Mouse (Mus musculus): ENCODE results near the gene Gm6525. TPM values are rescaled to one million over a fixed set of nuclear protein-coding genes. Genes with fewer than 3 reads are reported as not detected.

The Gm6525 gene
- polyA plus RNA-seq, 1 experiment, result not detected

DNA sequence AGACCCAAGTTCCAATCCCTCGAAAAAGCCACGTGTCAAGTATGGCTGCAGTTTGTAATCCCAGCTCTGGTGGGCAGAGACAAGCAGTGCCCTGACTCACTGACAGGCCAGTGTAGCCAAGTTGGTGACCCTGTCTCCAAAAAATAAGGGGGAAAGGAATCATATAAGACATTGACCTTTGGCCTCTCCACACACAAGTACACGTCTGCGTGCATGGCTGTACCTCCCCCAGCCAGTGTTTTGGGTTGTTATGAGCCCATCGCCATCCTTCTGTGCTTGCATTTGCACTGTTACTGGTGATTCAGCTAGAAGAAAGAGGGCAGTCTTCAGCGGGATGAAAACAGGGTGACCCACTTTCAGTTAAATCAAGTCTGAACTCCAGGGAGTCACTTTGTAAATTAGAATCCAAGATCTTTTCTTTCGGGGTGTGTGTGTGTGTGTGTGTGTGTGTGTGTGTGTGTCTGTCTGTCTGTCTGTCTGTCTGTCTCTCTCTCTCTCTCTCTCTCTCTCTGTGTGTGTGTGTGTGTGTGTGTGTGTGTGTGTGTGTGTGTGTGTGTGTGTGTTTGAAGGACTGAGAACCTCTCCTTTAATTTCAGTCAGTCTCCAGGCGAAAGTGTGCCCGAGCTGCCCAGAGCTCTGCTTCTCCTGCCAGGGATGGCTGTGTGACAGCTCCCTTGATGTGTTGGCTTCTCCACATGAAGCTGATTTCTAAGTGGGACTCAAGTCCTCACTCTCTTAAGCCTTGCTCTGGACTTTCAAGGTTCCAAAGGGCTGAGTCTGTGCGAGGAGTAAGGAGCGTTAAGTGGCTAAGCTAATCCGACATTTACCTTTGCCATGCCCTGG is 43.4 kb downstream of the Gm6525 start:
- TF ChIP-seq POLR2A (IDR thresholded peaks at IDR 0.05; ENCODE audit: borderline replicate concordance, extremely low read depth, insufficient read depth, insufficient read length, poor library complexity, severe bottlenecking) (no peak), CTCF (IDR thresholded peaks at IDR 0.05; ENCODE audit: borderline replicate concordance, extremely low read depth, insufficient read depth, insufficient read length) (no peak)
- peak; percentile 59 for DNase-seq (ENCODE audit: low read depth)

GRCm38 (mm10) chr3:84217961-84218351 is 44.1 kb downstream of the Gm6525 start:
- DNase-seq (ENCODE audit: low read depth), result no peak
- no peak for TF ChIP-seq CTCF (IDR thresholded peaks at IDR 0.05; ENCODE audit: borderline replicate concordance, extremely low read depth, insufficient read depth, insufficient read length)
- TF ChIP-seq POLR2A (IDR thresholded peaks at IDR 0.05; ENCODE audit: borderline replicate concordance, extremely low read depth, insufficient read depth, insufficient read length, poor library complexity, severe bottlenecking), result no peak

GRCm38 (mm10) chr3:84218498-84218897 is 44.6 kb downstream of the Gm6525 start:
- no peak for DNase-seq (ENCODE audit: low read depth)
- TF ChIP-seq CTCF (IDR thresholded peaks at IDR 0.05; ENCODE audit: borderline replicate concordance, extremely low read depth, insufficient read depth, insufficient read length) (no peak), POLR2A (IDR thresholded peaks at IDR 0.05; ENCODE audit: borderline replicate concordance, extremely low read depth, insufficient read depth, insufficient read length, poor library complexity, severe bottlenecking) (no peak)

- TF ChIP-seq CTCF (IDR thresholded peaks at IDR 0.05; ENCODE audit: borderline replicate concordance, extremely low read depth, insufficient read depth, insufficient read length) (peak; percentile 27; the same call in 1 of the 2 replicates), POLR2A (IDR thresholded peaks at IDR 0.05; ENCODE audit: borderline replicate concordance, extremely low read depth, insufficient read depth, insufficient read length, poor library complexity, severe bottlenecking) (no peak)
- DNase-seq (ENCODE audit: low read depth), result peak; percentile 35
Observed at GRCm38 (mm10) chr3:84219166-84219710, 45.3 kb downstream of the Gm6525 start.

- TF ChIP-seq CTCF (IDR thresholded peaks at IDR 0.05; ENCODE audit: borderline replicate concordance, extremely low read depth, insufficient read depth, insufficient read length), result no peak
- TF ChIP-seq POLR2A (IDR thresholded peaks at IDR 0.05; ENCODE audit: borderline replicate concordance, extremely low read depth, insufficient read depth, insufficient read length, poor library complexity, severe bottlenecking), result no peak
Observed at GRCm38 (mm10) chr3:84219720-84220273, 45.9 kb downstream of the Gm6525 start.

GRCm38 (mm10) chr3:84220326-84220725 is 46.4 kb downstream of the Gm6525 start:
- TF ChIP-seq POLR2A (IDR thresholded peaks at IDR 0.05; ENCODE audit: borderline replicate concordance, extremely low read depth, insufficient read depth, insufficient read length, poor library complexity, severe bottlenecking) (no peak), CTCF (IDR thresholded peaks at IDR 0.05; ENCODE audit: borderline replicate concordance, extremely low read depth, insufficient read depth, insufficient read length) (no peak)
- DNase-seq (ENCODE audit: low read depth), result peak; percentile 66

More at GRCm38 (mm10) chr3:84219720-84220273, 45.9 kb downstream of the Gm6525 start:
- DNase-seq (ENCODE audit: low read depth), result peak; percentile 91

GRCm38 (mm10) chr3:84220748-84221147 is 46.8 kb downstream of the Gm6525 start:
- DNase-seq (ENCODE audit: low read depth), result peak; percentile 95
- TF ChIP-seq CTCF (IDR thresholded peaks at IDR 0.05; ENCODE audit: borderline replicate concordance, extremely low read depth, insufficient read depth, insufficient read length) (no peak), POLR2A (IDR thresholded peaks at IDR 0.05; ENCODE audit: borderline replicate concordance, extremely low read depth, insufficient read depth, insufficient read length, poor library complexity, severe bottlenecking) (no peak)

Other genes starting within 250 kb of the Gm6525 start
- gene Tmem131l, start 133.9 kb upstream of the Gm6525 start, polyA plus RNA-seq (2012; rRNA removed), result 103 and 129 TPM in 2 replicates
- gene Mnd1, start 18.3 kb upstream of the Gm6525 start, polyA plus RNA-seq (2012; rRNA removed), result 1.7 and 2.5 TPM in 2 replicates
- 102 and 118 TPM in 2 replicates for gene Trim2, start 132.8 kb downstream of the Gm6525 start, polyA plus RNA-seq (2012; rRNA removed)